Mouse (Mus musculus) layer of hippocampus, adult 8-10 months (tissue): ENCODE measurements around the gene Dnajc16. TPM values are rescaled to one million over a fixed set of nuclear protein-coding genes. Genes with fewer than 3 reads are reported as not detected.

Experiments
- DNase-seq, 2 experiments: peaks; one replicate each; pipeline ENCODE4 v3.0.0; 2022; ENCODE audit warnings: low spot score in 2 of 2
- total RNA-seq, 4 experiments: library from RNA; stranded (reverse); gene quantifications; 2 replicates each; pipeline ENCODE4 v1.2.4; 2022

The Dnajc16 gene
- total RNA-seq, 4 experiments from 2014 or later, result 42.0 to 51.0 (median 44.1) TPM

GRCm38 (mm10) chr4:141765008-141765407 is 25.7 kb downstream of the Dnajc16 start:
- DNase-seq, result no peak

GRCm38 (mm10) chr4:141763476-141763875 is 27.3 kb downstream of the Dnajc16 start:
- no peak for DNase-seq

DNA sequence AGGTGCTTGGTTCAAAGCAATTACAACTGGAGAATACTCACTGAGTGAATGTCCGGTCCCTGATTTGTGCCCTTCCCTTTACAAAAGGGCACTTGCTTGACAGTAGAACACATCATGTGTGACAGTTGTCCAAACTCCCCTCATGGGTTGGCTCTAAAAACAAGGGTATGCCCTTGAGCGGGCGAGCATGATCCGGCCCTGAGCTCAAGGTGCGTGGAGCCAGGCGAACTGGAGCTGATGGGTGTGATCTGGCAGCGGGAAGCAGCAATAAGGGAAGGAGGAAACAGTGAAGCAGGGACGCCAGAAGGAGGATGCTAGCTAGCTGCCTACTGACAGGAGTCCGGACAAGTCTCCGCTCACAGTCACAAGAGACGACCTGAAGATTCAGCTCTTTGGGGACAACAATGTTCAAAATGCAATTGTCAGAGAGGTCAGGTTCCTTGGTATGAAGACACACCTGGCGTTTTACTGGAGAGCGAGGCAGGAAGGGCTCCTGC is 28.6 kb downstream of the Dnajc16 start:
- no peak for DNase-seq

- no peak for DNase-seq
These were observed 29.8 kb downstream of the Dnajc16 start for GRCm38 (mm10) chr4:141760942-141761341.

DNA sequence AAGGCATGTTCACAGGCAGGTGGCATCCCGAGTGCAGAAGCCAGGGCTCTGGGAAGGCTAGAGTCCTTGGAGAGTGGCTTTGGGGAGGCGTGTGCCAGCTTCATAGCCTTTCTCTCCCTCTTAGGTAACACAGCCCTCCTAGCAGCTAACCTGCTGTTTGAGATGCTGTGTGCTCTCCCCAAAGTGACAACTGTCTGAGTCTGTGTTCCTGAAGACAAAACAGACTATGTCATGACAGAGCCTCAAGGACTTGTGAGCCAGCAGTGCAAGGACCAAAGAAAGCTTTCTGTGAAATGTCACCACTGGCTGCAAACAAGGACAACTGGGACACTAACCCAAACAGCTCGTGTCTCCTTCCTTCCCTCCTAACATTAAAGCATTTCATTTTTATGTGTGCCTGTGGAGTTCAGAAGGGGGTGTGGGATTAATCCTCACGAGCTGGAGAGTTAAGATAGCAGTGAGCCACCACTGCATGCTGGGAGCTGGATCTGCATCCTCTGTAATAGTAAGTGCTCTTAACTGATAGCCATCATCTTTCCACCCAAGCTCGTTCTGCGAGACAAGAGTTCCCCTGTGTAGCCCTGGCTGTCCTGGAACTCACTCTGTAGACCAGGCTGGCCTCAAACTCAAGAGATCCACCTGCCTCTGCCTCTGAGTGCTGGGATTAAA is 31.7 kb downstream of the Dnajc16 start:
- no peak for DNase-seq

GRCm38 (mm10) chr4:141757124-141757523 is 33.6 kb downstream of the Dnajc16 start:
- no peak for DNase-seq

GRCm38 (mm10) chr4:141755375-141755930 is 35.3 kb downstream of the Dnajc16 start:
- DNase-seq, result no peak

DNA sequence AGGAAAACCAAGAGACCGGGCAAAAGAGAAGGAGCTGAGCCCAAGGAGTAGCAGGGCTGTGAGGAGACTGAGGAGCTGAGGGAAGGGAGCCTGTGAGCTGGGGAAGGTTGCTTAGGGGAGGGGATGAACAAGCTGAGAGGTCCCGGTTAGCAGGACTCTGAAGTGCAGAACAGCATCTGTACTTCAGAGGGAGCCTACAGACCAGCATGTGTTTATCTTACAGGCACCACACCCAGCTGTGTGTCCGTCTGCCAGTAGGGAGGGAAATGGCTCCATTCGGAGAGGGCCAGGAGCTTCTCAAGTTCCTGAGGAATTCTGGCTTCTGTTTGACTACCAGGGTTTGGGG is 38.7 kb downstream of the Dnajc16 start:
- no peak for DNase-seq

DNA sequence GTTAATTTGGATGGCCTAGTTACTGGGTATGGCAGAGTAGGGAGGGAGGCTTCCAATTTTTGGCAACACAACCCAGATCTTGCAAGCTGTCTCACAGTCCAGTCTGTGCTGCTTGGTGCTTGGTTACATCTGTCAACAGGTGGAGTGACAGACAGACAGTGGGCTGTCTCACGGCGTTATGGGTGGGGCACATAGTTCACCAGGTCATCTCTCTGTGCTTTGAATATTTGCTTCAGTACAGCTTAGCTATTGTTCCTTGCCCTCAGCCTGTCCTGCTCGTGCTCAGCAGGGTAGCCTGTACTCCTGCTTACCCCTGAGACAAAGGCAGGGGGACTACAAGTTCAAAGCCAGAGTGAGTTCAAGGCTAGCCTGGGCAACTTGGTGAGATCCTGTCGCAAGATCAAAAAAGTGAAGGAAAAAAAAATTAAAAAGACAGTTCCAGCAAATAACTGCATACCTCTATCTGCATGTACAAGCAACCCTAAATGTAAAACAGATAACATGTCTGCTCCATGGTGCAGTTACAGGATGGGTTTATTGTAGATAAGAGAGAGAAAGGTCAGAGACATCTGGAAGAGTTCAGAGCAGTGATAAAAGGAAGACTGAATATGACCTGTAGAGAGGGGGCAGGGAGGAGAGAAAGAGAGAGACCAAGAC is 39.2 kb downstream of the Dnajc16 start:
- no peak for DNase-seq

DNA sequence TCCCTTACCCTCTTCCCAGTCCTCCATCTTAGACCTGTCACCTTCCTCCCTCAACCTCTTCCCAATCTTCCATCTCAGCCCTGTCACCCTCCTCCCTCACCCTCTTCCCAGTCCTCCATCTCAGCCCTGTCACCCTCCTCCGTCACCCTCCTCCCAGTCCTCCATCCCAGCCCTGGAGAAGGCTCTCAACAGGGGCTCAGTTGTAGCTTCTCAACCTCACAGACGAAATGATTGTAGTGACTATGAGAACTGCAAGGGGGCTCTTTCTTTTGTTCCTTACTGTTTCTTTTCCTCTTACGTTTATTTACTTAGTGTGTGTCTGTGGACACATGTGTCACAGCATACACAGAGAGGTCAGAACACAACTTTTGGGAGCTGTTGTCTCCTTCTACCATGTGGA is 39.9 kb downstream of the Dnajc16 start:
- no peak for DNase-seq

- DNase-seq, result no peak
These were observed 41.2 kb downstream of the Dnajc16 start for GRCm38 (mm10) chr4:141749557-141749956.

DNA sequence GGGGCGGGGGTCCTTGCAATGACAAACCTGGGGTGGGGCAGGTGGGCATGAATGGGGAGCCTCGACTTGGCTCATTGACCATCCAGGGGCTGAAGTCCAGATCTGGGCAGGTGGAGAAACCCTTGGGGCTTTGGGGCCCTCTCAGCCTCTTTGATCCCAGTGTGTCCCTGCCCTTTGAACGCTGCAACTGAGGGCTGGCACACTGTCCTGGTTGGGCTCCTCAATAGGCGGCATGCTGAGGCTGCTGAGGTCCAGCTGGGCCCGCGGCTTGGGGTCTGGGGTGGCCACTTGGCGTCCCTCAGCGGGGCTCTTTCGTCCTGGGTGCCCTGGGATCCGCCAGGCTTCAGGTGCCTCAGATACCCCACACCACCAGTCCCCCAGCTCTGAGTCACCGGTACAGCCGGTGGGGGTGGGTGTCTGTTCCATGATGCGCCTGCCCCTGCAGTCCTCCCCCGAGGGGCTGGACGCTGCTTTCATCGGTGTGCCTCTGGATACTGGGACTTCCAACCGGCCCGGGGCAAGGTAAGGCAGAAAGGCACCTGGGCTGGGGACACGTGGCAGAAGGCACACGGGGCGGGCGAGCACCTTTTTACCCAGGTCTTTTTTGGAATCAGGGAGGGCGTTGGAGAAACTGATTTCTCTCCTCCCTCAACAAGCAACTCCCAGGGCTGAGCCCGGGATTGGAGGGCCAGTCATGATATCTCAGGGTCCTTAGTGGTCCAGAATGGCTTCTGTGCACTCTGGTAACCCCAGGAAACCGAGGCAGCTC is 44.0 kb downstream of the Dnajc16 start, which contains the start of gene Agmat:
Gene Agmat, plus strand, starts transcription at position 95 of the 769 bp plus-strand sequence.
- no peak for DNase-seq

DNA sequence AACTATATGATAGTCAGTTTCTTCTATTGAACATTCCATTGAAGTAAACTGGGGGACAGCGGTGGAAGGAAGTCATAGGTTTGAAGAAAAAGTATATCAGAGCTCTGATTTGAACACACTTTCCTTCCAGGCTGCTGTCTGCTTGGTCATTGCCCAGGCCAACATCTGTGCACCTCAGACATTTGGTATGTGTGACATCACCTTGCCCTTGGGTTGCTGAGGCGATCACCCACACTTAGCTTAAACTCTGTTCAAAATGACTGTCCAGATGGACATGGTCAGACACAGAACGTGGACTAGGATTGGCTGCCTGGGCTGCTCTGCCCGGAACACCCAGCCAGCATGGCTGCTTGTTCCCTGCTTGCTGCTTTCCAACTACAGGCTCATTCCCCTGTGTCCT is 48.4 kb downstream of the Dnajc16 start:
- no peak for DNase-seq

DNA sequence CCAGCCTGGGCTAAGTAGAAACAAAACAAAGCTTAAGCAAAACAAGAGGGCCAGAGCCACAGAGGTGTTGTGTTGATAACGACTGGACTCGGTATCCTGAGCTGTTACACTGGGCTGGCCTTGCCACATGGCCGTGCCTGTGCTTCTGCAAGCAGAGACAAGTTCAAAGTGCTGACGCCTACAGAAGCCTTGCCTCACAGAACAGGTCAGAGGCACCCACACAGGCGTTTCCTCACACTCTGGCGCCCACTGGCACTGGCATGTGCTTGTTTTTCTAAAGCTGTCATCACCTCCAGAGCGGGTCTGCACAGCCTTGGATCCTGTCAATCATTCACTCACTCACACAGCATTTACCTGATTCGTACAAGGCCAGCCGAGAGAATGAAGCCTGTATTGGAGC is 48.9 kb downstream of the Dnajc16 start:
- DNase-seq, result no peak

GRCm38 (mm10) chr4:141738015-141738414 is 52.7 kb downstream of the Dnajc16 start:
- DNase-seq, result no peak

DNA sequence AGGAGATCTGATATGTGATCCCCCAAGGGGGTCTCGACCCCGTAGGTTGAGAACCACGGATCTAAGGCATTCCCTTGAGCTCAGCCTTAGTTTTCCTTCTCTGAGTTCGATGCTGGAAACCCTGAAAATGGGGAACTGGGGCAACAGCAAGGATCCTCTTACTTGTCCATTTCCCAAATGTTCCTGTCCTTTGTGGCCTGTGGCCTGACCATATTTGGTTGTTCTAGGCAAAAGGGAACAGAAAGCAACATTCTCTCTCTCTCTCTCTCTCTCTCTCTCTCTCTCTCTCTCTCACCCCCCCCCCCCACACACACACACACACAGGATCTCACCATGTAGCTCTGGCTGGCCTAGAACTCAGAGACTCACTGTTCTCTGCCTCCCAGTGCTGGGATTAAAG is 53.9 kb downstream of the Dnajc16 start:
- no peak for DNase-seq

- no peak for DNase-seq
These were observed 55.5 kb downstream of the Dnajc16 start for GRCm38 (mm10) chr4:141735206-141735560.

- DNase-seq, result peak; percentile 93 to 95
These were observed 56.1 kb downstream of the Dnajc16 start for GRCm38 (mm10) chr4:141734446-141735205.

DNA sequence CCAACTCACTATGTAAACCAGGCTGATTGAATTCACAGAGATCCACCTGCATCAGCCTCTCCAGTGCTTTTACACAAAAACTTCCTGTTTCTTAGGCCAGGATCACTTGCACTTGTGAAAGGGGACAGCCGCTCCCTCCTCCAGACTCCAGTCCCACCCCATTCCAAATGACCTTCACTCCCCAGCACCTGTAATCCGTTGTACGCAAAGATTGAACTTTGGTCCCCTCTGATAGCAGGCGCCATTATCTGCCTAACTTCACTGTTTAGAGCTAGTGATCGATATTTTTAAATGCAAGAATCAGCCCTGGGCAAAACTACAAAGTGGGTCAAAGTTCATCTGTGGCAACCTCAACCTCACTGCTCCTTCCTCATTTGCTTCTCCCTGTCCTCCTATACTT is 59.0 kb downstream of the Dnajc16 start:
- DNase-seq, result no peak

DNA sequence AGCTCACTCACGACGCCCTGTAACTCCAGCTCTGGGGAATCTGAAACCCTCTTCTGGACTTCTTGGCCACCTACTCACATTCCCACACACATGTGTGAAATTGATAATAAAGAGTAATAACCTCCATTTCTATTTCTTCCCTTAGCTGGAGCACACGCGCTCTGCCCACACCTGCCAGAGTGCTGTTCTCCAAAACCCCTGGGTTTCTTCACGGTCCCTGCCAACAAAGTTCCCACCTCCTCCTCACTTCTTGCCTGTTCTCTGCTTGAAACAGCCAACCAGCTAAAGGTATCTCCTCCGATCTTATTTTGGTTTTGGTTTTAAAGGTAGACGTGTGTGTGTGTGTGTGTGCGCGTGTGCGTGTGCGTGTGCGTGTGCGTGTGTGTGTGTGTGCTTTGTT is 60.3 kb downstream of the Dnajc16 start:
- no peak for DNase-seq

GRCm38 (mm10) chr4:141729266-141729665 is 61.5 kb downstream of the Dnajc16 start:
- DNase-seq, result no peak
